Mouse (Mus musculus) frontal cortex, adult 2 months (tissue): ENCODE measurements around the gene Arid1b. TPM values are rescaled to one million over a fixed set of nuclear protein-coding genes. Genes with fewer than 3 reads are reported as not detected.

ENCODE experiments used
- DNase-seq, 2 experiments: peaks; one replicate each; pipeline ENCODE4 v3.0.0; 2022; ENCODE audit warnings: low spot score in 1 of 2; ENCODE audit errors: extremely low spot score in 1 of 2
- polyA plus RNA-seq: library from polyadenylated mRNA; depleted of rRNA; stranded (reverse); fragments of >200 nt; gene quantifications from 2 replicates; pipeline ENCODE4 v1.2.3, GENCODE M21; 2012

The Arid1b gene
- polyA plus RNA-seq, 1 experiment: 27.9 TPM

GRCm38 (mm10) chr17:5201859-5202598 is 207.9 kb downstream of the Arid1b start:
- peak; percentile 40 to 82 for DNase-seq

- DNase-seq: no peak
Observed at GRCm38 (mm10) chr17:5202756-5203155, 208.6 kb downstream of the Arid1b start.

GRCm38 (mm10) chr17:5203346-5204102 is 209.4 kb downstream of the Arid1b start:
- no peak for DNase-seq

GRCm38 (mm10) chr17:5204103-5204665 is 210.1 kb downstream of the Arid1b start:
- DNase-seq: no peak

- peak in 1 of 2 experiments; percentile 55 for DNase-seq
Observed at GRCm38 (mm10) chr17:5205163-5205581, 211.0 kb downstream of the Arid1b start.

GRCm38 (mm10) chr17:5206731-5207130 is 212.6 kb downstream of the Arid1b start:
- DNase-seq: no peak

GRCm38 (mm10) chr17:5207881-5208280 is 213.7 kb downstream of the Arid1b start:
- DNase-seq: no peak

- no peak for DNase-seq
Observed at GRCm38 (mm10) chr17:5208362-5208761, 214.2 kb downstream of the Arid1b start.

GRCm38 (mm10) chr17:5209076-5209475 is 214.9 kb downstream of the Arid1b start:
- DNase-seq: no peak

GRCm38 (mm10) chr17:5210101-5210727 is 216.1 kb downstream of the Arid1b start:
- DNase-seq: no peak

GRCm38 (mm10) chr17:5210891-5211290 is 216.8 kb downstream of the Arid1b start:
- DNase-seq: no peak

GRCm38 (mm10) chr17:5212166-5212565 is 218.0 kb downstream of the Arid1b start:
- no peak for DNase-seq

- no peak for DNase-seq
Observed at GRCm38 (mm10) chr17:5213441-5213840, 219.3 kb downstream of the Arid1b start.

- DNase-seq: no peak
Observed at GRCm38 (mm10) chr17:5215352-5215751, 221.2 kb downstream of the Arid1b start.

GRCm38 (mm10) chr17:5216965-5217546 is 222.9 kb downstream of the Arid1b start:
- DNase-seq: no peak

- DNase-seq: no peak
Observed at GRCm38 (mm10) chr17:5217852-5218845, 224.0 kb downstream of the Arid1b start.

GRCm38 (mm10) chr17:5218955-5219557 is 224.9 kb downstream of the Arid1b start:
- DNase-seq: no peak

GRCm38 (mm10) chr17:5221041-5221440 is 226.9 kb downstream of the Arid1b start:
- no peak for DNase-seq

GRCm38 (mm10) chr17:5221558-5221957 is 227.4 kb downstream of the Arid1b start:
- no peak for DNase-seq
